Mouse (Mus musculus) thymus, postnatal 25 days (tissue): ENCODE measurements at regions not wholly inside any gene's neighbourhood (a gene's known extent, or its start where the extent isn't known, plus 50 kb on each side); places are given as distances from the start of the nearest gene placed in this dataset.

Experiments used
- DNase-seq: peaks from one replicate; pipeline ENCODE4 v3.0.0; 2022

DNA sequence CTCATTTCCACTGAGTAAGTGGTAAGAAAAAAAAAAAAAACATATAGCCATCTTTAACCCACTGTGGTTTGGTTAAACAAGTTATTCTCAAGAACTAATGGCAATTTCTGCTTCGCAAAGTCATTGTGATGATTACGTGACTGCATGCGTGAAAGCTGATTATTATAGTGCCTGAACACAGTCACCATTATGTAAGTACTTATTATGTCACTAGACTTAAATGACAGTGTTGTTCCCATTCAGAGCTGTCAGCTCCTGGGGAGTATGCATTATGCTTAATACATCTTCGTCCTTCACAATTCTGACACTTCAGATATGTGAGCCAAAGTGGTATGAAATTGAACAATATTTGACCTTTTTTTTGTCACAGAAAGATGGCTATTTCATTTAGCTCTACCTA is 71.3 kb upstream of the Kcnd3 start:
- no peak for DNase-seq

DNA sequence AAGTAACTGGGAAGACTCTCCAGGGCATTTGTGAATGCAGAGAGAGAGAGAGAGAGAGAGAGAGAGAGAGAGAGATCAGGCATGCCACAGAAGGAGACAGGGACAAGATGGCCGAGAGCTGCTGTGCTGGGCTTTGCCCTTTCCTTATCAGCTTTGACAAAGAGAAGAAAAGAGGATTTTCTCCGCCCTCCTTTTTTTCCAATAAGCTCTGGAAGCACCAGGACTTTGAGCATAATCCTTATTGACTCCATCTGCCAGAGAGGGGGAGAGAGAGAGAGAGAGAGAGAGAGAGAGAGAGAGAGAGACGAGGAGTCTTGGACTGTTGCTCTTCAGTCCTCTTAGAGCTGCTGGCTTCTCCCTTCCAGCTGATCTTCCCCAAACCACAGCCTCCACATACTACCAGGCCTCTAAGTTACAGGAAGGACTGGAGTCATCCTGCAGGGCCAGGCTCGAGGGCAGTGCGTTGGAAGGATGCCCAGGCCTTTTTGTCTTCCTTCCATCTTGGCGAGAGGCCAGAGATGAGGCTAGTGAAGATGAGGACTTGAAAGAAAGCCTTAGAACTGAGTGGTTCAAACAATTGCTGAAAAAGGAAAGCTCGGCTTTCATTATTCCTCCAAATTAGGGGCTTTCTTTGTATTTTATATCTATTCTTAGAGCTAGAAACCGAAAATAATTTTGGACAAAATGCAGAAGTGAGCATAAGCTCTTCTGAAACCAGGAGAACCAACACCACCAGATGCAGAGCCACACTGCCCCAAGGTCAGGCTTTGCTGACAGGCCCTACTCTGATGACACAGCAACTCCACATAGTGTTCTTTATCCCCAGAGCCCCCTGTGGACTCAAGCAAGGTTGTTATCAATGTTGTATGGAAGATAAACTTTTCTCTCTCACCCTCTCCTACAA is 59.3 kb upstream of the Kcnd3 start:
- no peak for DNase-seq
